Mouse (Mus musculus) ES-E14 (cell line): Measurements from ENCODE around the gene Cntd1. TPM values are rescaled to one million over a fixed set of nuclear protein-coding genes. Genes with fewer than 3 reads are reported as not detected.
A peak's percentile ranks its signal among the peaks of the same experiment; 100 is the strongest.

Experiments used
- DNase-seq: peaks from one replicate; pipeline ENCODE4 v3.0.0-alpha.2; 2013; ENCODE audit warnings: low read depth, low spot score
- H3K27ac ChIP-seq: 2 replicates; pipeline ENCODE4 v1.5.1; 2012; ENCODE audit warnings: low read depth, mild to moderate bottlenecking, low read length, moderate library complexity, mixed read lengths; ENCODE audit not compliant: poor library complexity, insufficient read depth, severe bottlenecking
- H3K36me3 ChIP-seq: 2 replicates; pipeline ENCODE4 v1.6.1; 2012; ENCODE audit warnings: mild to moderate bottlenecking, low read length, moderate library complexity, mixed read lengths; ENCODE audit not compliant: control insufficient read depth, poor library complexity, insufficient read depth, severe bottlenecking
- H3K4me1 ChIP-seq, 2 experiments: fragments of 150-350 bp in 1 of 2; sonication (generic) in 1 of 2; 2 replicates each; pipeline ENCODE4 v1.6.1; 2012; ENCODE audit warnings: low read length in 2 of 2, mild to moderate bottlenecking in 1 of 2, mixed read lengths in 1 of 2; ENCODE audit not compliant: control insufficient read depth in 2 of 2, insufficient read depth in 2 of 2, poor library complexity in 1 of 2
- H3K4me3 ChIP-seq, 2 experiments: fragments of 150-350 bp in 1 of 2; sonication (generic) in 1 of 2; 2 replicates each; pipeline ENCODE4 v1.5.1; 2012; ENCODE audit warnings: low read length in 2 of 2, low read depth in 1 of 2, mild to moderate bottlenecking in 1 of 2, mixed read lengths in 1 of 2; ENCODE audit not compliant: insufficient read depth in 1 of 2, poor library complexity in 1 of 2, severe bottlenecking in 1 of 2
- H3K9ac ChIP-seq: 2 replicates; pipeline ENCODE4 v1.6.1; 2012; ENCODE audit warnings: low read depth, mild to moderate bottlenecking, low read length, mixed read lengths; ENCODE audit not compliant: poor library complexity, insufficient read depth, severe bottlenecking
- H3K9me3 ChIP-seq: fragments of 150-350 bp; sonication (generic); 2 replicates; pipeline ENCODE4 v1.6.1; 2012; ENCODE audit warnings: low read depth, mild to moderate bottlenecking, low read length; ENCODE audit not compliant: control insufficient read depth, insufficient read depth
- CHD2 ChIP-seq: IDR thresholded peaks from 2 replicates; pipeline ENCODE4 v1.6.1; 2014; ENCODE audit warnings: mild to moderate bottlenecking, low read depth, low read length, inconsistent platforms
- HCFC1 ChIP-seq: IDR thresholded peaks from 2 replicates; pipeline ENCODE4 v1.6.1; 2012; ENCODE audit warnings: low read length, inconsistent platforms, borderline replicate concordance; ENCODE audit not compliant: insufficient read depth
- MAFK ChIP-seq: IDR thresholded peaks from 2 replicates; pipeline ENCODE4 v1.6.1; 2014; ENCODE audit warnings: mild to moderate bottlenecking, low read depth, low read length, inconsistent platforms; ENCODE audit not compliant: insufficient read depth
- ZC3H11A ChIP-seq: IDR thresholded peaks from 2 replicates; pipeline ENCODE4 v1.6.1; 2012; ENCODE audit warnings: low read depth, mild to moderate bottlenecking, inconsistent platforms, low read length, borderline replicate concordance
- ZNF384 ChIP-seq: IDR thresholded peaks from 2 replicates; pipeline ENCODE4 v1.6.1; 2012; ENCODE audit warnings: low read depth, low read length, inconsistent platforms
- in situ Hi-C, 2 experiments: fragments of 600-800 bp; cut with MboI; formaldehyde crosslinking; loops; one replicate each; pipeline ENCODE4 v1.15.1; 2025; ENCODE audit warnings: low sequenced_read_pairs in 2 of 2, inconsistent platforms in 1 of 2; ENCODE audit not compliant: unreplicated experiment in 2 of 2
- total RNA-seq: library from RNA; depleted of rRNA; stranded (reverse); fragments of 300-350 nt; gene quantifications from 2 replicates; pipeline ENCODE4 v1.2.3, GENCODE M21; 2012

Gene Cntd1
- total RNA-seq, 1 experiment: 2.1 TPM

DNA sequence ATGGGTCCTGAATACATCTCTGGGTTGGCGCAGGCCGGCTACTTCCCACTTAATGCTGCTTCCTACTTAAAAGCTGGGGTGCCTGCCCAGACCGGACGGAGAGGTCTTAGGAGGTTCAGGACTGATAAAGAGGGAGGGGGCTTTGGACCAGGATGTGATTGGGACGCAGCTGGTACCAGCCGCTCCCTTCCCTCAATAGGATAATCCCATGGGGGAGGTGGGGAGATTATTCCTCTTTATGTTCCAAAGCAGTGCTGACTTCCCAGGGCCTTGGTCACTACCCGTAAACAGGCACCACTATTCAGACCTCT, 32.2 kb upstream of the Cntd1 start:
- no peak for TF ChIP-seq ZNF384
- TF ChIP-seq HCFC1: no peak
- no peak for TF ChIP-seq MAFK
- no peak for TF ChIP-seq ZC3H11A
- no peak for TF ChIP-seq CHD2
- Histone ChIP-seq H3K27ac (no peak overlapping the region), H3K4me3 (peak overlapping the region; percentile 55 to 57), H3K36me3 (no peaks in the 10 kb centered on the region), H3K4me1 (peaks cover 0 to 15% of the 10 kb centered on the region in 2 experiments; a peak in 1 of 4 replicates), H3K9ac (peak overlapping the region; percentile 29), H3K9me3 (no peaks in the 10 kb centered on the region)
- DNase-seq: no peak
- in situ Hi-C loops: no loop called here

DNA sequence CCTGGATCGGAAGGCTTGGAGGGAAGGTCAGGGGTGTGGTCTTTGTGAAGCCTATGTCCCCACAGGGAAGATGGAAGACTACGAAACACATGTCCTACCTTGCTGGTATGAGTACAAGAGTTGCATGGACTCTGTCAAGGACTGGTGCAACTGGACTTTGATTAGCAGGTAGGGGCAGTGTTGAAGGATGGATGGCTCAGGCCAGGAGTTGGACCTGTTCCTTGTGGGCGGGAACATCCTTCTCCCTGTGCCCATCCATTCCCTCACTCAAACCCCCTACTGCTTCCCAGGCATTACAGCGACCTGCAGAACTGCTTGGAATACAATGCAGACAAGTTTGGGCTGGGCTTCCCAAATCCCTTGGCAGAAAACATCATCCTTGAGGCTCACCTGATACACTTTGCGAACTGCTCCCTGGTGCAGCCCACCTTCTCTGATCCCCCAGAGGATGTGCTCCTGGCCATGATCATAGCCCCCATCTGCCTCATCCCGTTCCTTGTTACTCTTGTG, 31.2 kb upstream of the Cntd1 start:
- TF ChIP-seq HCFC1: no peak
- no peak for TF ChIP-seq ZC3H11A
- no peak for TF ChIP-seq ZNF384
- Histone ChIP-seq H3K9ac (no peak overlapping the region), H3K9me3 (no peaks in the 10 kb centered on the region), H3K4me3 (no peak overlapping the region), H3K36me3 (no peaks in the 10 kb centered on the region), H3K4me1 (peaks cover 0 to 15% of the 10 kb centered on the region in 2 experiments; a peak in 1 of 4 replicates), H3K27ac (no peak overlapping the region)
- in situ Hi-C loops: no loop called here
- DNase-seq: no peak

DNA sequence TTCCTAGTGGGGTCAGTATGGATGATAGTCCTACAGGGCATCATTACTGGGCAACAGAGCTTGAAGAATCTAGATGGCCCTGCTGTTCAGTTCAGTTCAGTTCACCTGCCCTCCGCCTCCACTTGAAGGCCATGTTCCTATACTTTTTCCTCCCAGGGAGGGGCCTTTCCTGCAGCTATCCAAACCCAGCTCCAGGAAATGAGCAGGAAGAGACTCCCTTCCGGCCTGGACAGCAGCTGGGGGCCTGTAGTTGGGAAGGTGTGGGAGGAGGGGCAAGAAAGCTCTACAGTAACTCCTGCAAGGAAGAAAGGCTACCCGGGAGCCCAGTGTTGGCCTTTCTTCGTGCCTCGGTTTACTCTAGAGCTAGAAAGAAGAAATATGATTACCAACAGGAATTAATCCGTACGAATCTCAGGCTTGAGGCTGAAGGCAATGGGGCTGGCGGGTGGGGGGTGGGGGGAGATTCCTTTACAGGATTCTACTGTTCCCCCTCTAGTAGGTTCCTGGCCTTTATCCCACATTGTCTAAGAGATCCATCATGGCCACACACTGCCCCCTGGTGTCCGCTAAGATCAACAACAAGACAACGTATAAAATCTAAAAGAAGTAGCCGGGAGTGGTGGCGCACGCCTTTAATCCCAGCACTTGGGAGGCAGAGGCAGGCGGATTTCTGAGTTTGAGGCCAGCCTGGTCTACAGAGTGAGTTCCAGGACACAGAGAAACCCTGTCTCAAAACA, 30.4 kb upstream of the Cntd1 start:
- Histone ChIP-seq H3K4me1 (peaks cover 0 to 15% of the 10 kb centered on the region in 2 experiments; a peak in 1 of 4 replicates), H3K27ac (no peak overlapping the region), H3K9ac (no peak overlapping the region; the same call in 1 of the 2 replicates), H3K36me3 (no peaks in the 10 kb centered on the region), H3K9me3 (no peaks in the 10 kb centered on the region), H3K4me3 (no peak overlapping the region)
- peak; percentile 88 for DNase-seq
- TF ChIP-seq ZC3H11A (peak; percentile 86), ZNF384 (no peak), MAFK (no peak)
- in situ Hi-C loops: no loop called here

DNA sequence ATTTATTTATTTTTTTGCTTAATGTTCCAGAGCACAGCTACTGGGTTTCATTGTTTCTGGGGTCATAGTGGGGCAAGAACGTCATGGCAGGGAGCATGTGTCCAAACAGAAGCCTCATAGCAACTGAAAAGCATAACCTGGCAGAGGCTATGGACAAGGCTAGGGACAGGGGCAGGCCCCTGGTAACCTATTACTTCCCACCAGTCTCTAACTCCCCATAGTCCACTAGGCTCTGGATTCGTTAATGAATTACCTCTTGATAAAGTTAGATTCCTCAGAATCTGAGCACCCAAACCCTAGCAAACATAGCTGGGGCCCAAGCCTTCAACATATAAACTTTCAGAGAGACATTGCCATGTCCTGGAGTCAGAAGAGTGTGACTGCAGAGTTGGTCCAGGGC, 27.8 kb upstream of the Cntd1 start:
- Histone ChIP-seq H3K9ac (no peak overlapping the region), H3K4me3 (no peak overlapping the region), H3K9me3 (no peaks in the 10 kb centered on the region), H3K36me3 (peaks cover 2% of the 10 kb centered on the region; the same call in 1 of the 2 replicates), H3K4me1 (peaks cover 0 to 10% of the 10 kb centered on the region in 2 experiments; a peak in 1 of 4 replicates), H3K27ac (no peak overlapping the region)
- DNase-seq: no peak
- in situ Hi-C loops: no loop called here
- no peak for TF ChIP-seq CHD2
- no peak for TF ChIP-seq MAFK
- TF ChIP-seq ZC3H11A: no peak
- no peak for TF ChIP-seq ZNF384
- TF ChIP-seq HCFC1: no peak

DNA sequence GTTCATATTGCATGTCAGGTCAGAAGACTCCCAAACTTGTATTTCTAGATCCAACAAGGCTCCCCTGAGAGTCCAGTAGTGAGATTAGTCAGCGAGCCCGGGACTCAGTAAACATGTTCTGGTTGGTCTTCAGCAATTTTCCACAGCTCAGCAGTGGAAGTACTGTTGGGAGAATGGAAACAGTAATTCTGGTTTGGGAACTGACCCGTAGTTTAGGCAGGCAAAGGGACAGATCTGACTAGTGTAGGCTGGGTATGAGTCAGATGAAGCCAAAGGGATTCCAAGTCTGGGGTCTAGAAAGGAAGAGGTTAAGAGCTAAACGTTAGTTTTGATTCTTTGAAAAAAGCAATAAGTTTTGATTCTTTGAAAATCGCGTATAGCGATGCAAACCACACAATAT, 25.9 kb upstream of the Cntd1 start:
- H3K9ac ChIP-seq: peak overlapping the region; percentile 88; the same call in 1 of the 2 replicates
- DNase-seq: no peak
- no peak overlapping the region for H3K27ac ChIP-seq
- H3K9me3 ChIP-seq: no peaks in the 10 kb centered on the region
- peaks cover 2% of the 10 kb centered on the region; the same call in 1 of the 2 replicates for H3K36me3 ChIP-seq
- peaks cover 0 to 5% of the 10 kb centered on the region in 2 experiments; a peak in 1 of 4 replicates for H3K4me1 ChIP-seq
- no peak for TF ChIP-seq HCFC1
- TF ChIP-seq ZC3H11A: no peak
- no peak for TF ChIP-seq CHD2
- TF ChIP-seq ZNF384: no peak
- TF ChIP-seq MAFK: no peak
- peak overlapping the region; percentile 80 to 92 for H3K4me3 ChIP-seq
- in situ Hi-C loops: no loop called here
